Mouse (Mus musculus): Measurements from ENCODE around the gene Cd24a. TPM values are rescaled to one million over a fixed set of nuclear protein-coding genes. Genes with fewer than 3 reads are reported as not detected.

The Cd24a gene
- polyA plus RNA-seq (2015; fragmentation: Nextera tagmentation; extraction: Ambion mirVana): 155 and 175 TPM in 2 replicates

GRCm38 (mm10) chr10:43577997-43578331 is at the start of gene Cd24a:
Cd24a (plus strand) TSS chr10:43578284.
- H3K4me3 ChIP-seq (replicated peaks): peak within 1 kb of the TSS; percentile 58
- H3K27ac ChIP-seq (replicated peaks): peak within 1 kb of the TSS; percentile 93
- H3K9me3 ChIP-seq (replicated peaks): no peaks in the 10 kb centered on the region
- peaks cover 10% of the 10 kb centered on the region; the same call in 1 of the 2 replicates for H3K27me3 ChIP-seq
- H3K4me2 ChIP-seq (replicated peaks): peak within 1 kb of the TSS; percentile 90
- H3K4me1 ChIP-seq: peaks cover 16% of the 10 kb centered on the region
- ATAC-seq (ENCODE audit: insufficient number of reproducible peaks, low FRiP score, low TSS enrichment, low read depth): no peak
- WGBS: 1% methylated on average over 6 of the region's 6 CpGs
- H3K9ac ChIP-seq: peak within 1 kb of the TSS; percentile 43
- H3K36me3 ChIP-seq: no peaks in the 10 kb centered on the region; the same call in 1 of the 2 replicates

GRCm38 (mm10) chr10:43534382-43534781 is 43.7 kb upstream of the Cd24a start:
- H3K27ac ChIP-seq (replicated peaks): no peak overlapping the region
- H3K36me3 ChIP-seq: peaks cover 44% of the 10 kb centered on the region
- H3K4me2 ChIP-seq (replicated peaks): no peak overlapping the region
- H3K9me3 ChIP-seq (replicated peaks): no peaks in the 10 kb centered on the region
- ATAC-seq (ENCODE audit: insufficient number of reproducible peaks, low FRiP score, low TSS enrichment, low read depth): no peak
- no peaks in the 10 kb centered on the region for H3K27me3 ChIP-seq
- WGBS: 78% methylated on average over 1 of the region's 1 CpGs
- no peak overlapping the region for H3K4me3 ChIP-seq (replicated peaks)
- H3K4me1 ChIP-seq: peaks cover 3% of the 10 kb centered on the region
- no peak overlapping the region for H3K9ac ChIP-seq

- H3K36me3 ChIP-seq: peaks cover 16% of the 10 kb centered on the region
- 92% methylated on average over 7 of the region's 7 CpGs for WGBS
Observed at GRCm38 (mm10) chr10:43537652-43538051, 40.4 kb upstream of the Cd24a start.

GRCm38 (mm10) chr10:43538831-43539230 is 39.3 kb upstream of the Cd24a start:
- Histone ChIP-seq H3K4me1 (peaks cover 11% of the 10 kb centered on the region), H3K9ac (no peak overlapping the region)
- ATAC-seq (ENCODE audit: insufficient number of reproducible peaks, low FRiP score, low TSS enrichment, low read depth): no peak

More at GRCm38 (mm10) chr10:43537652-43538051, 40.4 kb upstream of the Cd24a start:
- H3K9me3 ChIP-seq (replicated peaks): no peaks in the 10 kb centered on the region
- peaks cover 11% of the 10 kb centered on the region for H3K4me1 ChIP-seq
- H3K4me3 ChIP-seq (replicated peaks): no peak overlapping the region
- no peak overlapping the region for H3K27ac ChIP-seq (replicated peaks)
- no peaks in the 10 kb centered on the region for H3K27me3 ChIP-seq
- no peak for ATAC-seq (ENCODE audit: insufficient number of reproducible peaks, low FRiP score, low TSS enrichment, low read depth)
- no peak overlapping the region for H3K9ac ChIP-seq
- H3K4me2 ChIP-seq (replicated peaks): no peak overlapping the region

GRCm38 (mm10) chr10:43539746-43540310 is 38.3 kb upstream of the Cd24a start:
- Histone ChIP-seq H3K27ac (replicated peaks) (peak overlapping the region; percentile 80; the same call in 1 of the 2 replicates), H3K36me3 (peaks cover 7% of the 10 kb centered on the region; the same call in 1 of the 2 replicates), H3K4me2 (replicated peaks) (peak overlapping the region; percentile 56), H3K27me3 (no peaks in the 10 kb centered on the region), H3K9ac (peak overlapping the region; percentile 83), H3K4me3 (replicated peaks) (peak overlapping the region; percentile 93), H3K4me1 (peaks cover 11% of the 10 kb centered on the region), H3K9me3 (replicated peaks) (no peaks in the 10 kb centered on the region)
- 10% methylated on average over 12 of the region's 12 CpGs for WGBS
- no peak for ATAC-seq (ENCODE audit: insufficient number of reproducible peaks, low FRiP score, low TSS enrichment, low read depth)

More at GRCm38 (mm10) chr10:43538831-43539230, 39.3 kb upstream of the Cd24a start:
- H3K4me2 ChIP-seq (replicated peaks): no peak overlapping the region
- H3K4me3 ChIP-seq (replicated peaks): no peak overlapping the region
- WGBS: 86% methylated on average over 5 of the region's 5 CpGs
- H3K9me3 ChIP-seq (replicated peaks): no peaks in the 10 kb centered on the region
- H3K27me3 ChIP-seq: no peaks in the 10 kb centered on the region
- no peak overlapping the region for H3K27ac ChIP-seq (replicated peaks)
- H3K36me3 ChIP-seq: peaks cover 10% of the 10 kb centered on the region; the same call in 1 of the 2 replicates

- Histone ChIP-seq H3K27me3 (no peaks in the 10 kb centered on the region), H3K4me3 (replicated peaks) (peak within 1 kb of the TSS; percentile 93)
- under 1% methylated on average over 55 of the region's 56 CpGs for WGBS
Observed at GRCm38 (mm10) chr10:43540442-43541152, 37.5 kb upstream of the Cd24a start, which contains the start of gene 1700021F05Rik. 1700021F05Rik (minus strand) TSS chr10:43540994.

GRCm38 (mm10) chr10:43541153-43541544 is 36.9 kb upstream of the Cd24a start:
- Histone ChIP-seq H3K4me2 (replicated peaks) (peak overlapping the region; percentile 56), H3K9ac (no peak overlapping the region), H3K9me3 (replicated peaks) (no peaks in the 10 kb centered on the region), H3K4me1 (peaks cover 11% of the 10 kb centered on the region), H3K4me3 (replicated peaks) (peak overlapping the region; percentile 93), H3K27me3 (no peaks in the 10 kb centered on the region), H3K36me3 (no peaks in the 10 kb centered on the region), H3K27ac (replicated peaks) (no peak overlapping the region)
- 47% methylated on average over 7 of the region's 8 CpGs for WGBS
- no peak for ATAC-seq (ENCODE audit: insufficient number of reproducible peaks, low FRiP score, low TSS enrichment, low read depth)

More at GRCm38 (mm10) chr10:43540442-43541152, 37.5 kb upstream of the Cd24a start, which contains the start of gene 1700021F05Rik:
- peak; percentile 98 for ATAC-seq (ENCODE audit: insufficient number of reproducible peaks, low FRiP score, low TSS enrichment, low read depth)
- peak within 1 kb of the TSS; percentile 83 for H3K9ac ChIP-seq
- no peaks in the 10 kb centered on the region for H3K9me3 ChIP-seq (replicated peaks)
- H3K27ac ChIP-seq (replicated peaks): peak within 1 kb of the TSS; percentile 80
- no peaks in the 10 kb centered on the region; the same call in 1 of the 2 replicates for H3K36me3 ChIP-seq
- peaks cover 11% of the 10 kb centered on the region for H3K4me1 ChIP-seq
- peak within 1 kb of the TSS; percentile 56 for H3K4me2 ChIP-seq (replicated peaks)

GRCm38 (mm10) chr10:43549411-43549810 is 28.7 kb upstream of the Cd24a start:
- H3K27ac ChIP-seq (replicated peaks): no peak overlapping the region
- H3K9ac ChIP-seq: no peak overlapping the region
- H3K4me2 ChIP-seq (replicated peaks): no peak overlapping the region
- no peak for ATAC-seq (ENCODE audit: insufficient number of reproducible peaks, low FRiP score, low TSS enrichment, low read depth)
- H3K4me3 ChIP-seq (replicated peaks): no peak overlapping the region
- no peaks in the 10 kb centered on the region for H3K27me3 ChIP-seq
- no peaks in the 10 kb centered on the region for H3K36me3 ChIP-seq
- H3K4me1 ChIP-seq: no peaks in the 10 kb centered on the region
- 64% methylated on average over 5 of the region's 5 CpGs for WGBS
- no peaks in the 10 kb centered on the region for H3K9me3 ChIP-seq (replicated peaks)

- no peak overlapping the region for H3K9ac ChIP-seq
Observed at GRCm38 (mm10) chr10:43550923-43551322, 27.2 kb upstream of the Cd24a start.

GRCm38 (mm10) chr10:43551388-43551787 is 26.7 kb upstream of the Cd24a start:
- Histone ChIP-seq H3K9me3 (replicated peaks) (no peaks in the 10 kb centered on the region), H3K27me3 (no peaks in the 10 kb centered on the region), H3K4me3 (replicated peaks) (no peak overlapping the region), H3K4me2 (replicated peaks) (no peak overlapping the region), H3K4me1 (no peaks in the 10 kb centered on the region), H3K9ac (no peak overlapping the region), H3K27ac (replicated peaks) (no peak overlapping the region), H3K36me3 (no peaks in the 10 kb centered on the region)
- WGBS: 24% methylated on average over 3 of the region's 3 CpGs
- no peak for ATAC-seq (ENCODE audit: insufficient number of reproducible peaks, low FRiP score, low TSS enrichment, low read depth)

More at GRCm38 (mm10) chr10:43550923-43551322, 27.2 kb upstream of the Cd24a start:
- Histone ChIP-seq H3K9me3 (replicated peaks) (no peaks in the 10 kb centered on the region), H3K4me3 (replicated peaks) (no peak overlapping the region), H3K27ac (replicated peaks) (no peak overlapping the region), H3K36me3 (no peaks in the 10 kb centered on the region), H3K4me1 (no peaks in the 10 kb centered on the region), H3K27me3 (no peaks in the 10 kb centered on the region), H3K4me2 (replicated peaks) (no peak overlapping the region)
- 24% methylated on average over 3 of the region's 3 CpGs for WGBS
- no peak for ATAC-seq (ENCODE audit: insufficient number of reproducible peaks, low FRiP score, low TSS enrichment, low read depth)

GRCm38 (mm10) chr10:43557630-43558165 is 20.4 kb upstream of the Cd24a start:
- no peaks in the 10 kb centered on the region for H3K9me3 ChIP-seq (replicated peaks)
- no peak overlapping the region for H3K4me3 ChIP-seq (replicated peaks)
- 87% methylated on average over 5 of the region's 5 CpGs for WGBS
- no peaks in the 10 kb centered on the region for H3K27me3 ChIP-seq
- H3K4me2 ChIP-seq (replicated peaks): no peak overlapping the region
- ATAC-seq (ENCODE audit: insufficient number of reproducible peaks, low FRiP score, low TSS enrichment, low read depth): no peak
- H3K27ac ChIP-seq (replicated peaks): no peak overlapping the region
- H3K9ac ChIP-seq: no peak overlapping the region
- H3K36me3 ChIP-seq: no peaks in the 10 kb centered on the region
- no peaks in the 10 kb centered on the region for H3K4me1 ChIP-seq
